Mouse (Mus musculus): ENCODE results near the gene Zfyve9. TPM values are rescaled to one million over a fixed set of nuclear protein-coding genes. Genes with fewer than 3 reads are reported as not detected.
"Not testable (repeated sequence)": the region's sequence is repeated elsewhere in the genome, so short reads cannot be mapped to it uniquely, and the experiment has no call there.

The Zfyve9 gene
- total RNA-seq, 2 experiments from 2014 or later: 26.3 to 31.3 TPM

DNA sequence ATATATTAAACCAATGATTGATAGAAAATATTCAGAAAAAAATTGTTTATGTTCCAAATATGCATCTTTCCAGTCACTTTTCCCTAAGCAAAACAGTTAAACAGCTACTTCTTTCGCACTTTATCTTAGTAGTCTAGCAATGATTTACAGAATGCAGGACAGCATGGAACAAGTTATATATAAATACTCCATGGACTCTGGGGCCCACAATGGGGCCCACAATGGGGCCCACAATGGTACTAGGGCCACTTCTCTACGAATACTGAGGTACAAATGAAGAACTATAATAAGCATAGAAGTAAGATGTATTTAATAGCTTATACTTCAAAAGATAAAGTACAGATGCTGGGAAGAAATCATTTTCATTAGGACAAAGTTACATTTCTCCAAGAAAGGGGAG lies 56.5 kb downstream of the Zfyve9 start:
- DNase-seq: no peak

DNA sequence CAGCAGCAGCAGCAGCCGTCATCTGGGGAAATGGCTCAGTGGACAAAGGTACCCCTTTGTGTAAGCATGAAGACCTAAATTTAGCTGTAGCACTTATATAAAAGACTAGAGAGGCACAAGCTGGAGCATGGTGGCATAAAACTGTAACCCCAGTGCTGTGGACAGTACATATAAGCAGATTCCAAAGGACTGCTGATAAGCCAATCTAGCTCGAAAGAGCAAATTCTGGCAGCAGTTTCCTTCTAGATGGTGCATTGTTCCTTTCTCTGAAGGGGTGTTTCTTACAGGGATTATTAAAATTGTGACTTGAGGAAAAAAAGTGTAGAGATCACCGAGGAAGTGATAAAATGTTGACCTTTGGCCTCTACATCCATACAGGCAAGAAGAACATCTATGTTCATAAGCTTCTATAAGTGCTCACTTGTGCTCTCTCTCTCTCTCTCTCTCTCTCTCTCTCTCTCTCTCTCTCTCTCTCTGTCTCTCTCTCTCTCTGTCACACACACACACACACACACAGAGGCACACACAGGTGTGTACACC lies 59.3 kb downstream of the Zfyve9 start:
- no peak for DNase-seq

DNA sequence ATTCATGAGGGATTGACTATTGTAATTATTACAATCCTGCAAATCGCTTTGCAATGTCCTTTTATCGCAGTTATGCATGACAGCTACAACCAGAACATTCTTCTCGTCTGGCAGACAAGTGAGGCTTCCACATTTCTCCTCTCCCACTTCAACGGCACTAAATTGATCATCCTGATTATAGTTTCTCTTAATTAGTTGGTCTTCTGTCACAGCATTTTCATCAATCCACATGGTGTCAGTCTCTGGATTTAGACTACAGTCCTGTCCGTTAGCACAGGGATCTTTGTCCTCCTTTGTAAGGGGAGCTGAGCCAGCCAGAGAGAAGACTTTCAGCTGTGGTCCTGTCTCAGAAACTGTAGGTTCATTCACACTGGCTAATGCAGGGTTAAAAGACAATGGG lies 61.2 kb downstream of the Zfyve9 start, which contains the start of gene 3110021N24Rik:
Gene 3110021N24Rik, plus strand, starts transcription at position 301 of the 400 bp plus-strand sequence.
- DNase-seq: no peak

DNA sequence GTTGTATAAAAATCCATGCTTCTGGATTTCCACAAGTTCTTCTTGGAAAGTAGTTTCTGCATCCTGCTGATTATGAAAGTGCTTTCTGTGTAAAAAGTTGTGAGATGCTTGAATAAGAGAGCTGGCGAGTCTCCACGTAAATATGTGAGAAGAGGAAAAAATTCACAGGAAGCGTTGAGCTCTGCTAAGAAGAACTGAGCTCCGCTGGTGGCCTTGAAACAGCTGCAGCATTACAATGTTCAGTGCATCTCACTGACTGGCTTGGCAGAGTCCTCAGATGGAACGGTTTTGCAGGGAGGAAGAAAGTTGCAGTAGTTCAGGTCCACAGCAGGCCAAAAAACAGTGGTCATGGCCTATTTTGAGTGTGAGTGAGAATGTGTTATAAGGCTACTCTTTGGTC lies 72.4 kb downstream of the Zfyve9 start:
- DNase-seq: peak; percentile 1

DNA sequence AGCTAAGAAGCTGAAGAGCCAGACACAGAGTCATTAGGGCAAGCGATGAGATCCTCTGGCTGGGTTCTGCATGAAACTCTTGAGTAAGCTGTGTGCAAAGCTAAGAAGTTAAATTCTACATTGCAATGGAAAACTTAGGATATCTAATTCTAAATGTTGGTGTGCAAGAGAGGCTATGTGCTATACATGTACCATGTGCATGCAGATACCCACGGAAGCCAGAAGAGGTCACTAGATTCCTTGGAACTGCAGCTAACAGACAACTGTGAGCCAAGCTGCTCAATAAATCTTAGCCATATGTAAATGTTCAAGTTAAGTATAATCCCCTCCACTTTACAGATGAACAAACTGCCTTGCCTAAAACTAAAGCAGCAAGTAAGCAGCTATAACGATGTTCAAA lies 83.7 kb downstream of the Zfyve9 start:
- peak; percentile 17 to 37 for DNase-seq

DNA sequence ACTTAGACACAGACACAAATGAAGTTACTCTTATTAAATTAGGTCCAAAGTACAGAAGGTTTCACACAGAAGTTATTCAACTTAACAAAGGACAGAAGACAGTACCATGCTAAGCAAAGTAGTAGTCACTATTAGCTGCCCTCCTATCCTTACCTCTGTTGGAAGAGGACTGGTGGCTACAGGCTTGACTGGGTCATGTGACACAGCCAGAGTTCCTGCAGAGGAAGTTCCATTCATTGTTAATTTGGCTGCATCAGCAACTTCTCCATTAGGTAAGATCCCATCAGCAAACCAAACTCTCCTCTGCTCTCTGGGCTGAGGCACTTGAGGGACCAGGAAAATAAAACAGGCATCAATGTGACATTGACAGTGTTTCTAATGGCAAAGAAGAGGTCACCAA lies 89.1 kb downstream of the Zfyve9 start:
- DNase-seq: no peak

DNA sequence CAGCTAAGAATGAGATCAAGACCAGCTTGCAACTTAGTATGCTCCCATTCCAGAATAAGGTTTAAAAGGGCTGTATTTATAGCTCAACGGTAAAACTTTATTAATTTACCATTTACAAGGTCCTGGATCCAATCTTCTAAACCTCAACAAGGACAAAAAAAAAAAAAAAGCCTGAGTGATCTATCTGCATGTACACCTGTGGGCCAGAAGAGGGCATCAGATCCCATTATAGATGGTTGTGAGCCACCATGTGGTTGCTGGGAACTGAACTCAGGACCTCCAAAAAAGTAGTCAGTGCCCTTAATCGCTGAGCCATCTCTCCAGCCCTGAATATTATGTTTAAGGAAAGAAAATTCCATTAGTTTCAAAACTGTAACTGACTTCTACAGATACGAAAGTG lies 90.1 kb downstream of the Zfyve9 start:
- DNase-seq: no peak

DNA sequence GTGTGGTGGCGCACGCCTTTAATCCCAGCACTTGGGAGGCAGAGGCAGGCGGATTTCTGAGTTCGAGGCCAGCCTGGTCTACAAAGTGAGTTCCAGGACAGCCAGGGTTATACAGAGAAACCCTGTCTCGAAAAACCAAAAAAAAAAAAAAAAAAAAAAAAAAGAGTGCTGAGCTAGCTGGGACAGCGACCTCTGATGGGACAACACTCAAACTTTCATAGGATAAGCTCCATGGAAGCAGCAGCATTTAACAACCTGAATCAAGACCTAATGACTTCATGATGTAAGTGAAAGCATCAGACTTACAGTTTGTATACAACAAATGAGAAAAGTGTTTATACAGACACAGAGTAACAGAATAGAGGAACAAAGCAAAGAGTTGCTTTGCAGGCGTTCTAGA lies 93.5 kb downstream of the Zfyve9 start:
- not testable (repeated sequence) for DNase-seq

DNA sequence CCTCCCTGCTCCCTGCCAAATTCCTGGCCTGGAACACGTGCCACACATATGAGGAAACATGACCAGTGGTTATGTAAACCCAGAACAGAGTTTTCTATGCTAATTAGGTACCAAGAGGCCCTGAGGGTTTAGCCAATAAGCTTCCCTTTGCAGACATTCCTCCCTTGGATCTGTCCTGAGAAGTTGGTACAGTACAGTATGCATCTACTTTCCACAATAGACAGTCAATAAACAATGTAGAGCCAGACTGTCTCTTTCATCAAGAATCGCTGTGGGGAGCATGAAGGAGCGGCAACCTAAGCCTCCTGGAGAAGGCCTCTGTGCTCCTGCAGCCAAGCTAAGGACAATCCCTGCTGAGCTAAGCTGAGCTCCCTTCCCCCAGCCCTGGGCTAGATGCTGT lies 94.4 kb downstream of the Zfyve9 start:
- DNase-seq: no peak

DNA sequence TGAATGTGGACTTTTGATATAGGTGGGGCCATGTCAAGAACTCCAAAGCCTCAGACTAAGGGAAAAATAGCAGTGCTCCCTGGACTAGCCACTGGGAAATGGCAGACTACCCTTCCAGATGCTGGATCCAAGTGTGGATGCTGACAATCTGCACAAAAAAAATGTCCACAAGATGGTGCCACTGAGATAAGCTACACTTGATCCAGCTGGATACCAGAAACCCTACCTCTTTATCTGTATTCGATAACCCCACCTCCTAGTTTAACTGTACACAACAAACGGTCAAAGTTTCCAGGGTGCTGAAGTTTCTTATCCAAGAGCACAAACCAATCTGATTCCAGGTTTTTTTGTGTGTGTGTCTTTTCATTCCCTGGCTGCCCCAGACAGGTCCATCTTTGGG lies 116.2 kb downstream of the Zfyve9 start:
- DNase-seq: peak in 1 of 2 experiments; percentile 22

DNA sequence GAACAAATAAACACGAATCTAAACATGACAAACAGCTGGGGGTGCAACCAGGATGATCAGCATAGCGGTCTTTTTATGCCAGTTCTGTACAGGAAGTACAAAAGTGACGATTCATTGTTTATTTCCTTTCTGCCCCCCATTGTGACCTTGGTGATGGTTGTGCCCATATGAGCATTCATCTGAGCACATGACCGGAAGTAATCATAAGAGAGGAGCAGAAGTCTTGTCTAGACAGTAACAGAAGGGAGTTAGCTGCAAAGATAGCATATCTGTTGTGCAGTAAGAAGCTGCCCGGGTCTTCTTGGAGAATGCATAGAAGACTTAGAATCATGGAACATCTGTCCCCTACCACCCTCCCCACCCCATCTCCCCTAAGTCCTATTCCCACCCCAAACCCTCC lies 141.8 kb downstream of the Zfyve9 start:
- no peak for DNase-seq

DNA sequence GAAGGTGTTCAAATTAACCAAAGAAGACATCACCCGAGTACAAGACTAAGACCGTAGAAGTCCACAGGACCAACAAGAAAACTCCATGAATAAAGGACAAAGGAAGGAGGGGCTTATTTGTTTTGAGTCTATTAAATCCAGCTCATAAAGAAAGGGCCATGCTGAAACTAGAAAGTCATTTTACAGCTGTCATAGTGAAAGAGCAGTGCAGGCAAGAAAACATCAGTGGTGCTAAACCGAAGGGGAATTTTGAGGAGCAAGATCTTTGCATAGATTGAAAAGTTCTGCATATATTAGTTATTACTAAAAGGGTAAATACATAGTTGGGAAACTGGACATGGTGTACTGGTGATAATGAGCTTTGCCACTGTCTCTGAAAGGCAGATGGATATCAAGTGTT lies 142.9 kb downstream of the Zfyve9 start:
- no peak for DNase-seq

DNA sequence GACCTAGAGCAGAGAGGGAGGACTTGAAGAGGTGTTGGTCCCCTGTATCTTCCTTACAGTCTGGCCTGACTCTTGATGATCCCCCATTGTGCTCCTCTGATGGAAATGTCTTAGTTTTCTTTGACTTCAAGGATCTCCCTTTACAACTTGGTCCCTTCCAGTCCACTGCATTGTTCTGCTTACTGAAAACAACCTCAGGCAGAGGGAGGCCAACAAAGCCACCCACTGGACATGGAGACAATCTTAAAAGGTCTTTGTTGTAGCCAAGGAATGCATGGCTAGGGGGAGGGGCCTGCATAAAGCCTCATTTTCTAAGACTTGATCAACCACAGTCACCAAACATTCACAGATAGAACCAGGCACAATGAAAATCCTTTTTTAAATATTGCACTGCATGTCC lies 145.5 kb downstream of the Zfyve9 start:
- no peak for DNase-seq

DNA sequence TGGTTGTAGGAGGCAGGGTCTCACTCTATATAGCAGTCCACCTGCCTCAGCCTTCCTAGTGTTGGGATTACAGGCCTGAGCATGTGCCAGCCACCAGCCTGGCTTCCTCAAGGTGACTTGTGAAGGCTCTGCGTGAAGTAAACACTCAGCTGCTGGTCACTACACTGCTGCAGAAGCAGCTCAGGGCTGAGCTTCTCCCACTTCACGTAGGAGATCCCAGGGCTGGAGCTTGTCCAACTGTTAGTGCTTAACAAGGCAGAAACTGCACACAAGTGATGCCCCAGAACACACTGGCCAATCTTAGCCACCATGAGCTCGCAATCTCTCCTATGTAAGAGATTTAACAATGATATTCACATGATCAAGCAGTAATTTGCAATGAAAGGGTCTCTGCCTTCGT lies 145.9 kb downstream of the Zfyve9 start:
- no peak for DNase-seq

DNA sequence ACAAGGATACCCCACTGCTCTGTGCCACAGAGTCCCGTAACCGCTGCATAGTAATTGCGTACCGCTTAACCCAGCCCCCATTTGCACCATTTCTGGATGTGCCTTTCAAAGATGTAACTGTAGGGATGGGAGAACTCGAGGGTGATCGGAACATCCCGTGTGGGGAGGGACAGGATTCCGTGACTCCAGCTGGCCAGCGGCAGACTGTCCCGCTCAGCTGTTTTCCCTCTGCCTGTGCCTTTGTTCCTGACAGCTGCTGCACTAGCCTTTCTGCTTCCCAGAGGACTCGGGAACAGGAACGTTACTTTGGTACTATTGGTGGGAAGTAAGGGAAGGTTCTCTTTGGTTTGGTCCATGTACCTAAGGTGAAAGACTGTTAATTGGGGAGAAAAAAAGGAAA lies 146.9 kb downstream of the Zfyve9 start:
- DNase-seq: no peak

DNA sequence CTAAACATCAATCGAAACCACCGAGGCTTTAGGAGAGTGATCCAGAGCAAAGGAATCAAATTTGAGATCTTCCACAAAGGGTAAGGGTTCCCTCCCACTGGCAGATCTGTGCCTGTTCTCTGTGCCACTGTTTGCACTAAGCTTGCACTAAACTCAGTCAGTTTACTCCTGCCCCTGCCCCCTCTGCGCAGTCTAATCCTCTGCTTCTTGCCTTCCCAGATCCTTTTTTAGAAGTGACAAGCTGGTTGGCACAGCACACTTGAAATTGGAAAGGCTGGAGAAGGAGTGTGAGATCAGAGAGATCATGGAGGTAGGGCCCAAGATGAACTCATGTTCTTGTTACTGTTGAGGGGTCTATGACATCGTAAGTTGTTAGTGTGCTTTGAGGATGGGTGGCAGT lies 149.0 kb downstream of the Zfyve9 start:
- no peak for DNase-seq

DNA sequence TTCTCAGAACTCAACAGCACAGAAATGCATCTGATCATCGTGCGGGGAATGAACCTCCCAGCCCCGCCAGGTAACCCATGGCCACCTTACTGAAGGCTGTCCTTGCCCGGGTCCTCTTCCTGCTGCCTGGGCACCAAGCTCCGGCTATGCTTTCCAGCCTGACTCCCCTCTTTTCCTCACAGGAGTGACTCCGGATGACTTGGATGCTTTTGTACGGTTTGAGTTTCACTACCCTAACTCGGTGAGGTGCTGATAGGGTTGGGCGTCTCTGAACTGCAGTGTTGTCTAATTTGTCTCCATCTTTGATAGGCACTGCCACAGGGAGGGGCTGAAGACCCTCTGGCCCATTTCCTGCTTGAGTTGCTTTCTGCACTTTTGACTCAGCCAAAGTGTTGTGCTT lies 150.5 kb downstream of the Zfyve9 start:
- DNase-seq: no peak

DNA sequence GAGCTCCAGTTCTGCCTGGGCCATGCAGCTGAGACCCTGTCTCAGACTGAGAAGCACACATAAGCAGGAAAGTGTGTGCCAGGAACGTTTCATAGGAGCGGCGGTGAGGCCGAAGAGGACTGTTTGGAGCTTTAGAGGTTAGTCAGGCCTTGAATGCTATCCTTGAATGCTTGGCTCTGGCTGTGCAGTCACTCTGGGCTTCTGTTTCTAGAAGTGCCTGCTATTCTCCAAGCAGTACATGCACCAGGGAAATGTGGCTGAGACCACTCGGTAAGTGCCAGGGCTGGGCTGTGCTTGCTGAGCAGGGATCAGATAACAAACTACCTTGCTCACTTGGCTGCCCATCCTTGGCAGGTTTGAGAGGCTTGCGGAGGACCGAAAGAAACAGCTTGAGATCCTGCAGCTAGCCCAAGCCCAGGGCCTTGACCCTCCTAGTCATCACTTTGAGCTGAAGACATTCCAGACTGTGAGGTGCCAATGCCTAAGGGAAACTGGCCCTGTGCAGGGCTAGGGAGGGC lies 151.2 kb downstream of the Zfyve9 start:
- peak; percentile 54 to 55 for DNase-seq

DNA sequence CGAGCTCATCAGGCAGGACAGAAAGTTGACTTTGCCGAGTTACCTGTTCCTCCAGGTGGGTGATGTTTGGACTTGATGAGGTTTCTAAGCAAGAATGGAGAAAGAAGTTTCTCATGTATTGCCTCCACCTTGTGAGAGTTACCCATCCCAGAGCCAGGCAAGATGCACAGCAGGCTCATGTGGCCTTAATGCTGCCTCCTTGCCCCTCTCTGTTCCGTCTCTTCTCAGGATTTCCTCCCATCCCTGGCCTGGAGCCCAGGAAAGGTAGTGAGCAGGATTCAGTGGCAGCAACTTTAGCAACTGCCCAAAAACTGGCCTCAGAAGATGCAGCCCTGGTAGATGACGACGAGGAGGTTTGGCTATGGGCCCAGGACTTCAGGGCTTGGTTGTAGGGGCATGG lies 153.5 kb downstream of the Zfyve9 start:
- no peak for DNase-seq

DNA sequence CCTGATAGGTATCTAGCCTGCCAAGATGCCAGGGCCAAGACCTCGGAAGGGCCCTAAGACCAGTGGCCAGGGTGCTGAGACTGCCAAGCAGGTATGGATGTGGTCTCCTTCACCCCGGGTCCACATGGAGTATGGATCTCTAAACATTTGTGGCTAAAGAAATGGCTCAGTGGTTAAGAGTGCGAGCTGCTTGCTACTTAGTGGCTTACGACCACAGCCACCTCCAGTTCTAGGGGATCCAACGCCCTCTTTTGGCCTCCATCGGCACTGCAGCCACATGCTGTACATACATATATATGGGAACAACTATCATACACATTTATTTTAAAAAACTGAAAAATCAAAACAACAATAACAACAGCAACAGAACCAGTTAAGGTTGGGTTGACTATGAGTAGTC lies 159.1 kb downstream of the Zfyve9 start:
- DNase-seq: no peak

DNA sequence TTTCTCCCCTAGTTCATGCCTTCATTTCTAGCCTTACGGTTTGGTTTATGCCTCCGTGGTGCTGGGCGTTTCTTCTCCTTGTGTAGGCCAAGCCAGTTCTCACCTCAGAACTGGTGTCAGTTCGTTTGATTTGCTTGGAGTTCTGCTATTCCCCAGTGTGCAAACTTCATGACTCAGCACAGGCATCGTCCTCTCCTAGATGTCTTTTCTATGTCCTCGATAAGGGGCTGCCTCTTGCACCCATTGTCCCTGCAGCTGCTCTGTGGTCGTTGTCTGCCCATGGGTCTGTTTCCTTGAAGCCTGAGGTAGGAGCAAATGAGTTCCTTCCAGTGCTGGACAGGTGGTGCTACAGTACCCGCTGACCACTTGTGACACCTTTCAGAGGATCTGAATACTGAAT lies 160.1 kb downstream of the Zfyve9 start:
- no peak for DNase-seq

DNA sequence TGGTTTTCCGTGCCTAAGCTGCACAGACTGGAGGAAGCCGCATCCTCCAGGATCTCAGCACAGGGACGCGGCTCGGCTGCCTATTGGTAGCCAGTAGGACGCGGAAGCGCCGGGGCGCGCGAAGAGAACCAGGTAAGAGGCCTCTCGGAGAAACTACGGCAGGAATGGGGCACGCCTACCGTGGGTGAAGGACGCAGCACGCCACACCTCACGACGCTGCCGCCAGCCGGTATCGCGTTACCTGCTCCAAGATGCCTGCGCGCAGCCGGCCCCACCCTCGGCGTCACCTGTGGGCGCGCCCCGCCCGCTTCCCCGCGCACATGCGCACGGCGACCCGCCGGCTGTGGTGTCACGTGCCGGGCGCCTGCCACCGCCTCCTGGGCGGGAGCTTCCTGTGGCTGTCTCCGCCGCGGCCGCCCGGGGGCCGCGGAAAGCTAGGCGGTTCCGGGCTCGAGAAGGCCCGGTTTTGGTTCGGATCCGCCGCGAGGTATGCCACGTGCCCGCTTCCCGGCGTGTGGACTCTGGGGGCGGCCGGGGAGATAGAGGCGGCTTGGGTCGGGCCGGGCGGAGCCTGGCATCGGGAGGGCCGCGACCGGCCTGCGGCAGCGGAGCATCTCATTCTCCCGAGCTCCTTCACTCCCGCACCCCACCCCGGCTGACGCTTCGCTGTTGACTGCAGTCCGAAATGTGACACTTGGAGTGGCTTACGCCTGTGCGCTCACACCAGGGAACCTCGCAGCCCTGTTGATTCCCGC lies 160.8 kb downstream of the Zfyve9 start, which contains the start of gene Cc2d1b:
Gene Cc2d1b, plus strand, starts transcription at position 354 of the 755 bp plus-strand sequence.
- peak; percentile 91 to 96 for DNase-seq

DNA sequence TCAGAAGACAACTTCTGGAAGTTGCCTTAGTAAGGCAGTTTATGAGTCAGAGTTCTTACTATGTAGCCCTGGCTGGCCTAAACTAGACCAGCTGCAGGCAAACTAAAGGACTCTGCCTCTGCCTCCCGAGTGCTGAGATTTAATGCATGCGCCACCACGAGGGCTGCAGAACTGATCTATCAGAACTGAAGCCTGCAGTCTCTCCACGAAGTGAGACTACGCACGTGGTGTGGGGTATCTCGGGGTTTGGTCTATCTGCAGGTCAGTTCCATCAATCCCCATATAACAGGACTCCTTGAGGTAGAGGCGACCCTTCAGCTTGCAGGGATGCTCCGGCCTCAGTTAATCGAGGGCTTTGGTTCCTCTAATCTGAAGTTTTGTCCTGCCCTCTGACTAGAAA lies 161.4 kb downstream of the Zfyve9 start:
- DNase-seq: peak; percentile 29 to 32

DNA sequence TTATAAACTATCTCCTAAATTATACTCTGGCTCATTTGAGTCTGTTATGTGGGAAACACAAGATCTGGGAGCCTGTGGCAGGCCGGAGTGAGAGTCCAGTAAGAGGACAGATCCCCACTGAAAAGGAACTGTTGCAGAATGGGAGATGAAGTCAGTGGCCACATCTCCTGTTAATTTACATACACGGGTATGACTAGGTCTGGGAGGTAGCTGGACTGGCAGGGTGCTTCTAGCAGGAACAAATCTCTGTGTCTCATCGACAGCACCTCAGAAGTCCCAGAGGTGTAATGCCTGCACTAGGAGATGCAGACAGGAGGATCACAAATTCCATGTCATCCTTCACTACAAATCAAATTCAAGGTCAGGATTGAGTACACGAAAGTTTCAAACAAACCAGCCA lies 162.0 kb downstream of the Zfyve9 start:
- DNase-seq: no peak
